Mouse (Mus musculus) limb, embryonic 11.5 days (tissue): ENCODE data around the gene Hbs1l. TPM values are rescaled to one million over a fixed set of nuclear protein-coding genes. Genes with fewer than 3 reads are reported as not detected.

Experiments used
- ATAC-seq: fragments of 200-750 bp; cut with Nextera tagmentation; 2 replicates; pipeline ENCODE4 v1.8.0; 2017; ENCODE audit warnings: low read depth; ENCODE audit not compliant: insufficient number of reproducible peaks, low FRiP score, low TSS enrichment
- DNase-seq: peaks from one replicate; pipeline ENCODE4 v3.0.0-alpha.2; 2015; ENCODE audit warnings: low spot score
- H3K27ac ChIP-seq: fragments of 300-500 bp; sonication (generic); replicated peaks from 2 replicates; pipeline ENCODE4 v1.5.1; 2014; ENCODE audit warnings: low read depth, mild to moderate bottlenecking, low read length
- H3K27me3 ChIP-seq: fragments of 300-500 bp; sonication (generic); 2 replicates; pipeline ENCODE4 v1.6.1; 2014; ENCODE audit warnings: mild to moderate bottlenecking, low read length, mixed read lengths; ENCODE audit not compliant: control insufficient read depth, insufficient read depth
- H3K36me3 ChIP-seq: fragments of 300-500 bp; sonication (generic); 2 replicates; pipeline ENCODE4 v1.6.1; 2014; ENCODE audit warnings: mild to moderate bottlenecking, low read length, moderate library complexity, mixed read lengths; ENCODE audit not compliant: control insufficient read depth, insufficient read depth
- H3K4me1 ChIP-seq: fragments of 300-500 bp; sonication (generic); 2 replicates; pipeline ENCODE4 v1.6.1; 2014; ENCODE audit warnings: low read length, mixed read lengths; ENCODE audit not compliant: control insufficient read depth, insufficient read depth
- H3K4me2 ChIP-seq: fragments of 300-500 bp; sonication (generic); 2 replicates; pipeline ENCODE4 v1.6.1; 2014; ENCODE audit warnings: low read depth, mild to moderate bottlenecking, moderate library complexity; ENCODE audit not compliant: severe bottlenecking
- H3K4me3 ChIP-seq: fragments of 300-500 bp; sonication (generic); 2 replicates; pipeline ENCODE4 v1.5.1; 2014; ENCODE audit warnings: low read depth, low read length
- H3K9ac ChIP-seq: fragments of 300-500 bp; sonication (generic); 2 replicates; pipeline ENCODE4 v1.6.1; 2014; ENCODE audit warnings: mild to moderate bottlenecking, low read length
- H3K9me3 ChIP-seq: fragments of 300-500 bp; sonication (generic); 2 replicates; pipeline ENCODE4 v1.6.1; 2016; ENCODE audit warnings: low read length; ENCODE audit not compliant: control insufficient read depth
- WGBS: fragments of 180-500 bp; shearing (Covaris S2); extraction: QIAGEN DNeasy Blood & Tissue Kit; methylation state at CpG from one replicate; pipeline ENCODE4 v1.1.7; 2014; 5-methylcytosine and 5-hydroxymethylcytosine counted together
- polyA plus RNA-seq: library from polyadenylated mRNA; unstranded; fragments of >200 nt; fragmentation: Nextera tagmentation; extraction: Ambion mirVana; gene quantifications from 2 replicates; pipeline ENCODE4 v1.2.1, GENCODE M21; 2014

Gene Hbs1l
- polyA plus RNA-seq, 1 experiment from 2014 or later = 122 TPM

DNA sequence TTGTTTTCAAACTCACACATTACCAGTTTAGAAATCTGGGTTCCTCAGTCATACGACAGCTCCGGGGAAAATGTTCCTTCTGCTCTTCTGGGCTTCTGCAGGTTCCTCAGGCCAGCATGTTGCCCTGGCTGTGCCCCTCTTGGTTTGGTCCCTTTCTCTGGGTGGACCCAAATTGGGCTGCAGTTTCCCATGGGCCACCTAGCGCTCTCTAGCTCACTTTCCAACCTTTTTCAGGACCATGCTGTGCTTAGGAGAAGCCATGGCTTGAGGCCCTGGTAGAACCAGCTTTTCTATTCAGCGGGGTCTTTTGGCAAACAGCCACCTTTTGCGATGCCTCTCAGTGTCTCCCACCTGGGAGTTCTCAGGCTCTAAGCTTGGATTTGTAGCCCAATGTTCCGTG is 76.5 kb downstream of the Hbs1l start:
- no peaks in the 10 kb centered on the region for H3K4me1 ChIP-seq
- H3K36me3 ChIP-seq = peaks cover 4% of the 10 kb centered on the region; the same call in 1 of the 2 replicates
- H3K27ac ChIP-seq = no peak overlapping the region
- H3K9ac ChIP-seq = no peak overlapping the region
- H3K4me2 ChIP-seq = no peak overlapping the region
- DNase-seq (no peak), ATAC-seq (no peak)
- H3K9me3 ChIP-seq = no peaks in the 10 kb centered on the region
- no peak overlapping the region for H3K4me3 ChIP-seq
- 92% methylated on average over 6 of the region's 6 CpGs for WGBS
- H3K27me3 ChIP-seq = no peaks in the 10 kb centered on the region

DNA sequence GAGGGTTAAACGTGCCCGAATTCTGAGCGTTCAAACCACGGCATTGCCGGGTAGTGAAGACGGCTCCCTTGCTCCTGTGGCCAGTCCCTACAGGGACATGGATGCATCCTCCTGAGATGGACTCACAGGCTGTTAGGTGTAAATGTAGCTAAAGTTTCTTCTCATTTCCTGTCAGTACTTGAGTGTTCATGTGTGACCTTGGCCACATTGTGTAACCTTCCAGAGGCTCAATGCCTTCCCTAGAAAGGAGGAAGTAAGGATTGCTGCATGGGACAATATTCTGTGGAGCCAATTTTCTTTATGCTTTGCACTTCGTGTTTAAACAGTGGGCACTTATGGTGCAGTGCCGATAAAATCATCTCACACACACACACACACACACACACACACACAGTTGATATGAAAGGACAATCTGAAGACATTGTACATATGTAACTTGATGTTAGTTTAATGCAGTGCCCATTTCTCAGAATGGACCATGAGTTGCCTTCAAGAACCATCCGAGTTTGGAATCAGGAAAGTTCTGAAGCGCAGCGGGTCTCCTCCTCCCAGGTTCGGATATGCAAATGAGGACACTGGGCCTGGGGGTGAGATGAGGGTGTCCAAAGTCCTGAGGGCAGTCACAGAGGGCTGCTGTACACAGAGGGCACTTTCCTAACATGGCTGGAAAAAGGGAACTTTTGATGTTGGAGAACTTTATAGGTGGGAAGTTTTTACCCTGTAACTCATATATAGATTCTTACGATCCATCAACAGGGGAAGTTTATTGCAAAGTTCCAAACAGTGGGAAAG is 81.1 kb downstream of the Hbs1l start, which contains the start of gene Aldh8a1:
Gene Aldh8a1 (plus strand): TSS at position 610 of the 792 bp plus-strand sequence.
- Histone ChIP-seq H3K4me2 (no peak within 1 kb of the TSS), H3K27ac (no peak within 1 kb of the TSS), H3K4me1 (no peaks in the 10 kb centered on the region), H3K4me3 (no peak within 1 kb of the TSS), H3K27me3 (no peaks in the 10 kb centered on the region), H3K9ac (no peak within 1 kb of the TSS), H3K36me3 (no peaks in the 10 kb centered on the region), H3K9me3 (no peaks in the 10 kb centered on the region)
- ATAC-seq (no peak), DNase-seq (no peak)
- 86% methylated on average over 13 of the region's 13 CpGs for WGBS

DNA sequence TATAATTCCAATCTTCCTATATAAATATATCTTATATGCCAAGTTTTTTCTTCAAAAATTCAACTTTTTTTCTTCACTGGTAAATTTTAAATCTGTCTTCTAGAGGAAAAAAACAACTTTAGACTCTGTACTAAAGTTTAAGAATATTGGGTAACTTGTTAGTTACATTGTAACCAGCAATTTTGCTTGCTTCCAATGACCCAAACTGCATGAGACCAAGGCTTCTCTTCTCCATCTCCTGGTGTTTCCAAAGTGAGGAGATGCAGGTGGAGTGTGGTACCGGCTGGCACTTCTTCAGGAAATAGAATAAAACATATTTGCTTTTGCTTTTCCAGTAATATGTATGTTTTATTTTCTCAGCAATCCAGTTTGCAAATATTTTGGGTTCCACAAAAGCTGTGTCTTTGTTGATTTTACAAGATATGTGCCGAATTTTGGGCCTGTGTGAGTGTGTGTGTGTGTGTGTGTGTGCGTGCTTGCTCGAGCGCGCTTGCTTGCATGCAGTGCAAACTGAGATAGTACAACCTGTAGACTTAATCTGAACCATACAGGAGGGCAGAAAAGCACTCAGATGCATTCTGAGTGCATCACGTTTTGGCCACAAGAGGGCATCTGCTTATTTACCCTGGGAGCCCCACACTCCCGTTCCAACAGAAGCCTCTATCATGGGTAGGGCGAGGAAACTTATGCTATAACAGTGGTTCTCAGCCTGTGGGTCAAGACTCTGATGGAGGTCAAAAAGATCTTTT is 82.6 kb downstream of the Hbs1l start:
- ATAC-seq = no peak
- Histone ChIP-seq H3K9me3 (no peaks in the 10 kb centered on the region), H3K9ac (no peak overlapping the region), H3K27ac (no peak overlapping the region), H3K4me2 (no peak overlapping the region), H3K4me3 (no peak overlapping the region), H3K27me3 (no peaks in the 10 kb centered on the region), H3K4me1 (no peaks in the 10 kb centered on the region), H3K36me3 (no peaks in the 10 kb centered on the region)
- peak; percentile 39 for DNase-seq
- WGBS = 71% methylated on average over 9 of the region's 9 CpGs

DNA sequence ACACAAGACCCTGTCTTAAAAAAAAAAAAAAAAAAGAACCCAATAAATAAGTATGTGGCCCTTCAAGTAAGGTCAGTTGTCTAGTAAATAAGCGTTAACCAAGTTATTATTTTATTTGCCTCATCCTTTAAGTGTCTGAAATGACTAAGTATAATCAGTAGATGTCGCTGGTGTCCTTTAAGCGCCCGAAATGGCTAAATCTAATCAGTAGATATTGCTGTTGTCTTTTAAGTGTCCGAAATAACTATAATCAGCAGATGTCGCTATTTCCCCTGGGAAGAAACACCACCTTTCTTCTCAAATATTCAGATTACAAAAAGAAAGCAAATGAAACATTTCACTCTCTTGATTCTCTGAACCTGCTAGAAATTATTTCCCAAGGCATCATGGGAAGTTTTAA is 87.1 kb downstream of the Hbs1l start:
- no peaks in the 10 kb centered on the region for H3K9me3 ChIP-seq
- H3K4me1 ChIP-seq = no peaks in the 10 kb centered on the region
- peak; percentile 32 for DNase-seq
- H3K4me3 ChIP-seq = no peak overlapping the region
- ATAC-seq = no peak
- H3K27ac ChIP-seq = no peak overlapping the region
- H3K36me3 ChIP-seq = no peaks in the 10 kb centered on the region
- no peak overlapping the region for H3K4me2 ChIP-seq
- no peaks in the 10 kb centered on the region for H3K27me3 ChIP-seq
- WGBS = 23% methylated on average over 6 of the region's 6 CpGs
- H3K9ac ChIP-seq = no peak overlapping the region

DNA sequence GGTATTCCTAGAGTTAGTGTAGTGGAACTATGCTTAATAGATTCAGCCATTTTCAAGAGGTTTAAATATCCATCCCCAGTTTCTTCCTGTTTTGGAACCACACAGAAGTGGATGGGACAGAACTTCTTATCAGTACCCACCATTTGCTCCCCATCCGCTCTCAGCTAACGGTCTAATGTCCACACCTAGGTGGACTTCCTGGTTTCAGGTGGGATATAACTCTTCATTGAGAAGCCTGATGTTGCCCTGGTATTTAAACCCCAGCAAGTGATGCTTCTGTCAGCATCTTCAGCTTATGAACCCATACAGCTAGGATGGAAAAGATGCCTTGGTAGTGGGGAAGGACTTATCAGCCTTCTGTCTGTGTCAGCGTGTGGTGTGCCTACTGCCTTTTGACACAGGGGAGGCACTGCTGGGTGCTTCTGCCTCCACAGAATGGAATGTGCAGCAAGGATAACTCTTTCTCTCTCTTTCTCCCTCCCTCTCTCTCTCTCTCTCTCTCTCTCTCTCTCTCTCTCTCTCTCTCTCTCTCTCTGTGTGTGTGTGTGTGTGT is 89.4 kb downstream of the Hbs1l start:
- H3K9ac ChIP-seq = no peak overlapping the region
- ATAC-seq (no peak), DNase-seq (no peak)
- H3K27ac ChIP-seq = no peak overlapping the region
- H3K4me3 ChIP-seq = no peak overlapping the region
- 68% methylated on average over 3 of the region's 3 CpGs for WGBS
- no peaks in the 10 kb centered on the region for H3K9me3 ChIP-seq
- H3K27me3 ChIP-seq = no peaks in the 10 kb centered on the region
- no peaks in the 10 kb centered on the region for H3K4me1 ChIP-seq
- H3K4me2 ChIP-seq = no peak overlapping the region
- no peaks in the 10 kb centered on the region for H3K36me3 ChIP-seq

DNA sequence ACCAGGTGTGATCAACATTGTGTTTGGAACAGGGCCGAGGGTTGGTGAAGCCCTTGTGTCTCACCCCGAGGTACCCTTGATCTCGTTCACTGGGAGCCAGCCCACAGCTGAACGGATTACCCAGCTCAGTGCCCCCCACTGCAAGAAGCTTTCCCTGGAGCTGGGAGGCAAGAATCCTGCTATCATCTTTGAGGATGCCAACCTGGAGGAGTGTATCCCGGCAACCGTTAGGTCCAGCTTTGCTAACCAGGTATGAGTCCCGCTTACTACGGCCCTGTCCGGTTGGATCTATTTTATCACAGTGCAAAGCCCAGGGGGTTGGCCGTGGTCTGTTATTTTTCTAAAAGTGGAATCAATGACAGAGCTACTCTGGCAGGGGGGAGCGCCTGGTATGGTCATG is 93.3 kb downstream of the Hbs1l start:
- H3K9ac ChIP-seq = no peak overlapping the region
- WGBS = 88% methylated on average over 11 of the region's 11 CpGs
- H3K9me3 ChIP-seq = no peaks in the 10 kb centered on the region
- no peaks in the 10 kb centered on the region for H3K4me1 ChIP-seq
- H3K36me3 ChIP-seq = no peaks in the 10 kb centered on the region
- H3K27ac ChIP-seq = no peak overlapping the region
- no peak for ATAC-seq
- no peaks in the 10 kb centered on the region for H3K27me3 ChIP-seq
- no peak overlapping the region for H3K4me2 ChIP-seq
- no peak for DNase-seq
- H3K4me3 ChIP-seq = no peak overlapping the region

DNA sequence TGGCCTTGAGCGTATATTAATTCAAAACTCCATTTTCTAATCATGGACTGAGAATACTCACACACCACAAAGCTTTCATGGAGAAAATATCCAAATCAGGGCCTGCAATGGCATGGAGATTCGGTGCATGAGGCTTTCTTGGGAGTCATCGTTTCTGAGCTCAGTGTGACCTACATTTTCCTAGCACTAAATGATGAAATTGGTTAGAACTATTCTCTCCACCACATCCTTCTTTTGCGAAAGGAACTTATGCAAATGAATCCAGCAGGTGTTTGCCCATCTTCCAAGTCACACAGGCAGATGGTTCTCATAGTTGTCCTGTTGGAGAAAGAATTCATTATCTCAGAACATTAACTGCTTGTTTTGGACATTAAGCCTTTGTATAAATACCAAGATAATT is 94.7 kb downstream of the Hbs1l start:
- no peak for ATAC-seq
- no peaks in the 10 kb centered on the region for H3K27me3 ChIP-seq
- 93% methylated on average over 4 of the region's 4 CpGs for WGBS

DNA sequence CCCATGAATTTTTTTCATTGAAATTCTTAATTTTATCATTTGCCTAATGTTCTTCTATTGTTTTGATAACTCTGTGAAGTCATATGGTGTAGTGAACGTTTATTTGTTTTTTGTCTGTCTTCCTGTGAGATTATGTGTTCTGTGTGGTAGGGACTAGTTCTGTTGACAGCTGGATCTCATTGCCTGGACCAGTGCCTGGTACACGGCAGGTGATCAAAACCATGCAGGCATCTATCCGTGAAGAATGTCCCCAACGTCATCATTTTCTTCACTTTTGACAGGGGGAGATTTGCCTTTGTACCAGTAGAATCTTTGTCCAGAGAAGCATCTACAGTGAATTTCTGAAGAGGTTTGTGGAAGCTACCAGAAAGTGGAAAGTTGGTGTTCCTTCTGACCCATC is 95.5 kb downstream of the Hbs1l start:
- H3K9me3 ChIP-seq = no peaks in the 10 kb centered on the region
- no peak overlapping the region for H3K4me3 ChIP-seq
- no peak overlapping the region for H3K9ac ChIP-seq
- no peak overlapping the region for H3K4me2 ChIP-seq
- H3K27ac ChIP-seq = no peak overlapping the region
- no peak for DNase-seq
- ATAC-seq = no peak
- H3K36me3 ChIP-seq = no peaks in the 10 kb centered on the region
- no peaks in the 10 kb centered on the region for H3K4me1 ChIP-seq
- WGBS = 77% methylated on average over 4 of the region's 4 CpGs
- H3K27me3 ChIP-seq = no peaks in the 10 kb centered on the region

More for the DNA sequence above, 94.7 kb downstream of the Hbs1l start:
- H3K4me2 ChIP-seq = no peak overlapping the region
- no peak overlapping the region for H3K27ac ChIP-seq
- no peaks in the 10 kb centered on the region for H3K4me1 ChIP-seq
- H3K36me3 ChIP-seq = no peaks in the 10 kb centered on the region
- H3K4me3 ChIP-seq = no peak overlapping the region
- no peak overlapping the region for H3K9ac ChIP-seq
- no peaks in the 10 kb centered on the region for H3K9me3 ChIP-seq
- DNase-seq = no peak
